Mouse (Mus musculus): ENCODE data around the gene Rgs3.
"Not testable (repeated sequence)": the region's sequence is repeated elsewhere in the genome, so short reads cannot be mapped to it uniquely, and the experiment has no call there.

Rgs3 gene

GRCm38 (mm10) chr4:62557436-62557835, 2.2 kb upstream of the Rgs3 start:
- DNase-seq: no peak

- DNase-seq: peak; percentile 87
These were observed 1.4 kb downstream of the Rgs3 start for GRCm38 (mm10) chr4:62560963-62561629.

- no peak for DNase-seq
These were observed 2.0 kb downstream of the Rgs3 start for GRCm38 (mm10) chr4:62561630-62562001.

- DNase-seq: no peak
These were observed 2.4 kb downstream of the Rgs3 start for GRCm38 (mm10) chr4:62562006-62562405.

GRCm38 (mm10) chr4:62566530-62566929, 6.9 kb downstream of the Rgs3 start:
- no peak for DNase-seq

GRCm38 (mm10) chr4:62567696-62568095, 8.0 kb downstream of the Rgs3 start:
- no peak for DNase-seq

- no peak for DNase-seq
These were observed 8.7 kb downstream of the Rgs3 start for GRCm38 (mm10) chr4:62568359-62568758.

GRCm38 (mm10) chr4:62569603-62570002, 10.0 kb downstream of the Rgs3 start:
- DNase-seq: no peak

- no peak for DNase-seq
These were observed 10.4 kb downstream of the Rgs3 start for GRCm38 (mm10) chr4:62570029-62570428.

- DNase-seq: peak; percentile 42
These were observed 23.0 kb downstream of the Rgs3 start for GRCm38 (mm10) chr4:62582365-62583264.

- DNase-seq: peak; percentile 85
These were observed 23.8 kb downstream of the Rgs3 start for GRCm38 (mm10) chr4:62583265-62584092.

GRCm38 (mm10) chr4:62587067-62587466, 27.4 kb downstream of the Rgs3 start:
- DNase-seq: no peak

- no peak for DNase-seq
These were observed 31.2 kb downstream of the Rgs3 start for GRCm38 (mm10) chr4:62590878-62591277.

GRCm38 (mm10) chr4:62591326-62591725, 31.7 kb downstream of the Rgs3 start:
- peak; percentile 69 for DNase-seq

GRCm38 (mm10) chr4:62593546-62594240, 34.0 kb downstream of the Rgs3 start:
- not testable (repeated sequence) for DNase-seq

- DNase-seq: no peak
These were observed 34.8 kb downstream of the Rgs3 start for GRCm38 (mm10) chr4:62594442-62594841.

GRCm38 (mm10) chr4:62596051-62596450, 36.4 kb downstream of the Rgs3 start:
- DNase-seq: no peak

- no peak for DNase-seq
These were observed 40.9 kb downstream of the Rgs3 start for GRCm38 (mm10) chr4:62600549-62600948.

GRCm38 (mm10) chr4:62603607-62604006, 44.0 kb downstream of the Rgs3 start:
- no peak for DNase-seq

- DNase-seq: no peak
These were observed 44.4 kb downstream of the Rgs3 start for GRCm38 (mm10) chr4:62604094-62604493.

- DNase-seq: no peak
These were observed 46.4 kb downstream of the Rgs3 start for GRCm38 (mm10) chr4:62605856-62606541.

- DNase-seq: no peak
These were observed 46.9 kb downstream of the Rgs3 start for GRCm38 (mm10) chr4:62606542-62606882.
